Mouse (Mus musculus) liver, embryonic 14 days (tissue): Measurements from ENCODE around the gene Arhgef28. TPM values are rescaled to one million over a fixed set of nuclear protein-coding genes. Genes with fewer than 3 reads are reported as not detected.

Experiments used
- polyA plus RNA-seq: library from polyadenylated mRNA; depleted of rRNA; stranded (reverse); fragments of >200 nt; gene quantifications from 2 replicates; pipeline ENCODE4 v1.2.3, GENCODE M21; 2012; rRNA removed

The Arhgef28 gene
- 0.18 and 0.22 TPM in 2 replicates for polyA plus RNA-seq

GRCm38 (mm10) chr13:98205771-98206545 lies at the start of gene Arhgef28:
Gene Arhgef28 (minus strand): TSS chr13:98206439.

Other genes starting within 250 kb of the Arhgef28 start
- 5.7 and 7.2 TPM in 2 replicates for gene Utp15, start 56.6 kb upstream of the Arhgef28 start, polyA plus RNA-seq
- 10.1 and 10.7 TPM in 2 replicates for gene Ankra2, start 56.6 kb upstream of the Arhgef28 start, polyA plus RNA-seq
- gene Gm21976, start 73.4 kb upstream of the Arhgef28 start, polyA plus RNA-seq = not detected in 2 replicates
- 351 and 379 TPM in 2 replicates for gene Btf3, start 110.6 kb upstream of the Arhgef28 start, polyA plus RNA-seq
- not detected in 2 replicates for gene Foxd1, start 147.8 kb upstream of the Arhgef28 start, polyA plus RNA-seq